Mouse (Mus musculus): ENCODE results near the gene Chrnd. TPM values are rescaled to one million over a fixed set of nuclear protein-coding genes. Genes with fewer than 3 reads are reported as not detected.
A peak's percentile ranks its signal among the peaks of the same experiment; 100 is the strongest.

The Chrnd gene
- total RNA-seq, 4 experiments from 2014 or later: 1.9 to 2.9 (median 2.4) TPM

DNA sequence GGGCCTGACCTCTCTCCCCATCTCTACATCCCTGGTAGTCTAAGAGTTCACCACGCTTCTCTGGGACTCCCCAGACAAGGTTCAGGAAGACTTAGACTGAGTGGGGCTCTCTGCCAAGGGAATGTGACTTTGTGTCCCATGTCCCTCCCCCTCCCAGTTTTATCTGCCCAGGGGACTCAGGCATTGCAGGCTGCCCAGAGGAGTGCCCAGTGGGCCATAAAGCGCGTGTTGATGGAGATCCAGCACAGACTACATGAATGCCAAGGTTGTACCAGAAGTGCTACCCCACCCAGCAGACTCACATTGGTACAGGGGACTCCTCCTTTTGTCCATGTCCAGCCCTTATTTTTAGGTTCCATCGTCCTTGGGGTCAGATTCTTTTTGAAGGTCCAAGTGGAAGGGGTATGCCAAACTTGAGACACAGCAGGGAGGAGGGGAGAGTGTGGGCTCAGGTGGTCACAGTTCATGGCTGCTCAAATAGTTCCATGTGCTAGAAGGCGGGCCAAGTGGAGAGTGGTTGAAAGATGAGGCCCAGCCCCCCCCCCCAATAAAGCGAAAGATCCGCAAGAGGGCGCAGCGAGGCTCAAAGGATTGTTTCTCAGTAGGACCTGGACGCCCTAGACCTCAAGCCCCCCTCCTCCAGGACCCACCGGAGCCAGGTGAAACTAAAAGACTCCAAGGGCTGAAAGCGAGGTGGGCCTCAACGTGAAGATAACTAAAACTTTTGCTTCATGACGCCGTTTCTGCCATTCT lies 6.2 kb upstream of the Chrnd start:
- no peak for DNase-seq (ENCODE audit: low spot score in 2 of 2)

DNA sequence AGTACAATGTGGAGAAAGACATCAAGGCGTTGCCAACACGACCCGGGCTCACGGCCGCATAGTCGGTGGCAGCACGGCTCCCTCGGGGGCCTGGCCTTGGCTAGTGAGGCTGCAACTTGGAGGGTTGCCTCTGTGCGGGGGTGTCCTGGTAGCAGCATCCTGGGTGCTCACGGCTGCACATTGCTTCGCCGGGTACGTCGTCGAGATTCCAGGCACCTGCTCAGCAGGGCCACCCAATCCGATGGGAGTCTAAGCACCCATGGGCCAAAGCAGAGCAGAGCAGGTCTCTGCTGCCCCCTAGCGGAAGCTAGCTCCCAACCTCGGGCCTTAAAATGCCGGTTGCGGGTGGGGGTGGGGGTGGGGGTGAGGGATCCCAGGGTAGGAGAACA lies 5.7 kb upstream of the Chrnd start:
- peak; percentile 32 to 52 for DNase-seq (ENCODE audit: low spot score in 2 of 2)

DNA sequence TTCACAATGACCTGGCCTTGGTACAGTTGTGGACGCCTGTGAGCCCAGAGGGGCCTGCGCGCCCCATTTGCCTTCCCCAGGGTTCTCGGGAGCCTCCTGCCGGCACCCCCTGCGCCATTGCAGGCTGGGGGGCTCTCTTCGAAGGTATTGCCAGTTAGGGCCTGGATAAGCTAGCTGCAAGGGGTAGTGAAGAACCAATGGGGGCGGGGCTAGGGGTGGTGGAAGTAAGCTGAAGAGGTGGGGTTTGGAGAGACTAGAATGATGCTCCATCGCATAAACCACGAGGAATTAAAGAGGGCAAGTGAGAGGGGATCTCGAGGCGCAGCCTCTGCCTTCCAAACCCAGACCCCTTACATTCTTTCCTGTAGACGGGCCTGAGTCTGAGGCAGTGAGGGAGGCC lies 4.9 kb upstream of the Chrnd start:
- no peak for DNase-seq (ENCODE audit: low spot score in 2 of 2)

DNA sequence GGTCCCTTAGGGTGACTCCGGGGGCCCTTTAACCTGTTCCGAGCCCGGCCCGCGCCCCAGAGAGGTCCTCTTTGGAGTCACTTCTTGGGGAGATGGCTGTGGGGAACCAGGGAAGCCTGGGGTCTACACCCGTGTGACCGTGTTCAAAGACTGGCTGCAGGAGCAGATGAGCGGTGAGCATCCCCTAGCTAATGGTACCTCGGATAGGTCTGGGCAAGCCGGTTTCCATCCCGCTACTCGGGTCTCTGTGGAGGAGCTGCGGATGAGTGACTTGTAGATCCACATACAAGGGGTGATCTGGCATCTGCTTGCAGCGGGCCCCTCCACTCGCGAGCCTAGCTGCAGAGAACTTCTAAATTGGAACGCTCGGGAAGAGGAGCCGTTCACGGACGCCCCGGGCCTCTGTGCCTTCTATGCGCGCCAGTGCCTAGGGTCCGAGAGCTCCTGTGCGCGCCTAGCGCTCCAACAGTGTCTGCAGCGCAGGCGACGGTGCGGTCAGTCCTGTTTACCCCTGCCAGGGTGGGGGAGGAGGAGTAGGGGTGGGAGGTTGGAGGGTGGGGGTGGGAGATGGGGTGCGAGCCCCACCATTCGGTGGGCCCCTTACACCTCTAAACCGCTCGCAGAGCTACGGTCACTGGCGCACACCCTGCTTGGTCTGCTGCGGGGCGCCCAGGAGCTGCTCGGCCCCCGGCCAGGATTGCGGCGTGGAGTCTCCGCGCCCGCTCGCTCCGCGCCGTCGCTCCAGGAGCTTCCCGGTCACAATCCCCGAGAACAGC lies 4.0 kb upstream of the Chrnd start:
- DNase-seq (ENCODE audit: low spot score in 2 of 2): no peak

DNA sequence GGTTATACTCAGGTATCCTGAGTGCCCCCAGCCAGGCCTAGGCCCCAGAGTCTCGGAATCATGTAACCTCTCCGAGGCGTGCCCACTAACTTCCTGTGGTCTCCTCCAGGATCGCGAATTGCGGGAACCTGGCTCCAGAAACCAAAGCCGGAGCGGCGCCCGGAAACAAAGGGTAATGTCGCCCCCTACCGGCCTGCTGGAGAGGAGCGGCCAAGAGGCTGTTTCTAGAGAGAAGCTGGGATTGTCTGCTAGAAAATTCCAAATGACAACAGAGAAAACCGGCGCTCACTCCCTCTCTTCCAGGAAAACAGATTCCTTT lies 3.4 kb upstream of the Chrnd start:
- peak in 1 of 2 experiments; percentile 30 for DNase-seq (ENCODE audit: low spot score in 2 of 2)

DNA sequence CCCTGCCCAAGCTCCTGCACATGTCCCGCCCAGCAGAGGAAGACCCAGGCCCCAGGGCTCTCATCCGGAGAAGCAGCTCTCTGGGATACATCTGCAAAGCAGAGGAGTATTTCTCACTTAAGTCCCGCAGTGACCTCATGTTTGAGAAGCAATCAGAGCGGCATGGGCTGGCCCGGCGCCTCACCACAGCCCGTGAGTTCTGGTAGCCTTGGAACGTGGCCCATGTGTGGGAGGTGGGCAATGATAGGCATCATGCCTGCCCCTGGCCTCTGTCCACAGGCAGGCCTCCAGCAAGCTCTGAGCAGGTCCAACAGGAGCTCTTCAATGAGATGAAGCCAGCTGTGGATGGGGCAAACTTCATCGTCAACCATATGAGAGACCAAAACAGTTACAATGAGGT lies 6.9 kb downstream of the Chrnd start:
- DNase-seq (ENCODE audit: low spot score in 2 of 2): no peak

DNA sequence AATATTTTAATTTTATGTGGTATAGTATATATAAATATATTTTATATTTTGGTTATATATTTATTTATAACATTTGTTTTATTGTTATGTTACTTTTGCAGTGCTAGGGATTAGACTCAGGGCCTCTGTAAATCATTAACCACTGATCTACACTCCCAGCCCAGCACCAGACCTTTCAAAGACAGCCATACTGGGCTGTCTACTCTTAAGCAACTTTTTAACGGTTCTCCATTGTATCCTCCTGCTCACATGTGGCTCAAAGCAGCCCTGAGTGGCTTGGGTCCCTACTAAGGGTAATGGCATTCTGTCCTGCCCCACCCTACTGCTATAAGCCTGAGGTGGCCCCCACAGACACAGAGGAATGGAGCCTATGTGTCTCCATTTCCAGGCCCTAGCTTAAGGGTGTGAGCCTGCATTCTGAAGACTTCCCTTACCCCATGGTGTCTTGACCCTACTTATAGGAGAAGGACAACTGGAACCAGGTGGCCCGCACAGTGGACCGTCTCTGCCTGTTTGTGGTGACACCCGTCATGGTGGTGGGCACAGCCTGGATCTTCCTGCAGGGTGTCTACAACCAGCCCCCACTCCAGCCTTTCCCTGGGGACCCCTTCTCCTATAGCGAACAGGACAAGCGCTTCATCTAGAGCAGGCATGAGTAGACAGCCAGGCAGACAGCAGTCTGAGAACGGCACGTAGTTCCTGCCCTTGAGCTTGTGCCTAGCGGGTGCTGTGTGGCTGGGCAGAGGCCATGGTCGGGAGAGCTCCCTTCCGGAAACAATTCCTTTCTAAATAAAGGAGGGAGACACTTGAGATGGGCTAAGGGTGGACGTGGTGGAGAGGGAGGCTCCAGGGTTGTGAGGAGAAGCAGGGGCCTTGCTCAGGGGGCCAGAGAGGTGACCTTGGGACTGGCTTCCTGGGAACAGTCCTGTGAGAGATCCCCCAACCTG lies 8.0 kb downstream of the Chrnd start:
- DNase-seq (ENCODE audit: low spot score in 2 of 2): no peak

DNA sequence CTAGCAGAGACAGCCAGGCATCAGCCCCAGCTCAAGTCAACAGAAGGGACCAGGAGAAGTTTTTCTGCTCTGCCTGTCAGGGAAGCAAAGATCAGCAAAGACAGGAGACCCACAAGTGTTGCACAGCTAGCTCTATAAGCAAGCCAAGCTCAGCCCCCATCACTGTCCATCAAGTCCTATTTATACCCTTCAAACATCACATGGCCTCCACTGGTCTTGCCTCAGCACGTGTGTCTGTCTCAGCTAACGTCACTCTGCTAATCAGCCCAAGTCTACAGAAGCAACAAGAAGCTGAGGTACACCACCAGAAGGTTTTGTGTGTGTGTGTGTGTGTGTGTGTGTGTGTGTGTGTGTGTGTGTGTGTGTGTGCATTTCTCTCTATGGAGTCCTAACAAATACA lies 10.4 kb downstream of the Chrnd start:
- no peak for DNase-seq (ENCODE audit: low spot score in 2 of 2)

DNA sequence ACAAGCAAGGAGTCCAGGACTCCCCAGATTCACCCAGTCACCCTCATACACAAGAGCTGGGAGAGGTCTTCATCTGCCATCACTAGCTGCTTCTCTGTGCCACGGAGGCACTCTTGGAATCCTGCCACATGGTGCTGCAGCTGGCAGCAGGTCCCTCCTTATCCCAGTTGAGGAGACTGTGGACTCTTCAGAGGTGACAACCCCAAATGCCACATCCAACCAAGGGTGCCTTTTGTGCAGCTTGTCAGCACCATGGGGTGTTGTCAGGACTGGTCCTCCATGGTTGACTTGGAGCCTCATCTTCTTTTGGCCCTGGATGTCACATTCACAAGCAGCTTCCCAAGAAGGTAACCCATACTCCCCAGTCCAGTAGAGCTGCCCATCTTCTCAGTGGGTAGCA lies 11.4 kb downstream of the Chrnd start:
- no peak for DNase-seq (ENCODE audit: low spot score in 2 of 2)

DNA sequence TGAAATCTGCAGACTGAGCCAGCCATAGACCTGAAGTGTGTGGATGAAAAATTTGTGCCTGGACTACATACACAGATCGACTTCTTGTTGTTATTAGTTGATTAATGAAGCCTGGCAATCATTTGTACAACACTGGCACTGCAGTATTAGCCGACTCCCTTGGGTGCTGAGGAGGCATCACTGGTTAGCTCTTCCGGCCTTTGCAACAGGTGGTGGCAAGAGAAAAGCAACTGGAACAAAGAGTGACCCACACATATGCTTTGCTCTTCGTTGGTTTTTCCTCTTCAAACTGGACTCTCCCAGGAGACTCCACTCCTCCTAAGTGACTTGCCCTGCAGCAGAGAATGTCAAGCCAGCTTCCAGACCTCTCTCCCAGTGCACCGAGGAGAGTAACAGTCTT lies 13.4 kb downstream of the Chrnd start:
- DNase-seq (ENCODE audit: low spot score in 2 of 2): no peak

DNA sequence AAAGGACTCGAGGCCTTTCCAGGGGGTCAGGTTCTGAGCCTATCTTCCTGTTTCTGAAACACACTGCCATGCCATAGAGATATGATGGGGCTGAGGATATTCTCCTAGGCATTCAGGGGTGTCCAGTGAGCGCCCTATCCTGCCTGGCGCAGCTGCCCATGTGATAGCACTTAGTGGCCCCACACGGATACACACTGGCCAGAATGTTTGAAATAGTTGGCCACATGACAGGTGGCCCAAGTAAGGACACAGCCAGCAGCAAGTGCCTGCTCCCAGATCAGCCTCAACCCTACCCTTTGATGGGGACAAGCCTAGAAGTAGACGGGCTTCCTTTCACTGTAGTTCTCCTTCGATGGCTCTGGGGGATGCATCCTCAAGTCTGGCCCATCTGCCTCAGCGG lies 14.1 kb downstream of the Chrnd start, which contains the start of gene Chrng:
Gene Chrng, plus strand, starts transcription at position 193 of the 400 bp plus-strand sequence.
- DNase-seq (ENCODE audit: low spot score in 2 of 2): no peak

DNA sequence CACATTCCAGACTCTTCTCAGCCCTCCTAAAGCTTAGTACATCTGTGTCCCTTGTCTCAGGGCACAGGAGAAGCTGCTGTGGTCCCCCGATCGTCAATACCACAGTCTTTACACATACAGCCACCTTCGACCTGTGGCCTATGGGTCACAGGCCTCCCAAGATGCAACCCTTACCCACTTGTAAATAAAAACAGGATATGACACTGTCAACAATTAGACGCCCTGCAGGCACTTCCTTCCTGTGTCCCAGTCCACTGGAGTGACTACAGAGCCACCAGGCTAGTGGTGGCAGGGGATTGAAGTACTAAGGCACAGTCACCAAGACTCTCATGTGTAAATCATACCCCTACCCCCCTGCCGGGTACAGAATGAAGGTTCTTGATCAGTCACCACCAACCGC lies 14.6 kb downstream of the Chrnd start:
- DNase-seq (ENCODE audit: low spot score in 2 of 2): no peak

DNA sequence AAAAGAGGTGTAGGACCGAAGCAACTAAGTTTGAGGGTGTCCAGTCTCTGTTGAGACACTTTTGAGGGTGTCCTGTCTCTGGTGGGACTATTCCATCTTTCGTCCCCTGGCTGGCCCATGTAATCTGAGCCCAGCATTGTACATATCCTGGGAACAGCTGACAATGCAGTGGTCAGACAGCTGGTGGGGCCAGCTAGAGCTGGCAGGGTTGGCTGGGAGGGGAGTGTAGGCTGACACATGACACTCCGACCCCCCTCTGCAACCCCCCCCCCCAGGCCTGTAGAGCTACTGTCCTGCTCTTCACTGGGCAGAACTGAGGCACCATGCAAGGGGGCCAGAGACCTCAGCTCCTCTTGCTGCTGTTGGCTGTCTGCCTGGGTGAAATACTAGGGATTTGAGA lies 15.1 kb downstream of the Chrnd start:
- DNase-seq (ENCODE audit: low spot score in 2 of 2): no peak

DNA sequence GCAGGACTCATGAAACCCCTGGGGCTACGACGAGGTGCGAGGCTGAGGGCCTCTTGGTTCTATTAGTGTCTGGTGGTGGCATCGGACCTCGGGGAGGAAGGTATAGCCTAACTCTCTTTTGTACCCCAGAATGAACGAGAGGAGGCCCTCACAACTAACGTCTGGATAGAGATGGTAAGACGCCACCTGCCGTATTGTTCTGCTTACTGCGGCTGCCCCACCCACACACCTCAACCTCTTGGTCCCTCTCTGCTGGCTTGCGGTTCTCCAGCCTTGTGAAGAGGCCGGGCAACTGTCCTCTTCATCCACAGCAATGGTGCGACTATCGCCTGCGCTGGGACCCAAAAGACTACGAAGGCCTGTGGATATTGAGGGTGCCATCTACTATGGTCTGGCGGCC lies 15.9 kb downstream of the Chrnd start:
- DNase-seq (ENCODE audit: low spot score in 2 of 2): no peak

DNA sequence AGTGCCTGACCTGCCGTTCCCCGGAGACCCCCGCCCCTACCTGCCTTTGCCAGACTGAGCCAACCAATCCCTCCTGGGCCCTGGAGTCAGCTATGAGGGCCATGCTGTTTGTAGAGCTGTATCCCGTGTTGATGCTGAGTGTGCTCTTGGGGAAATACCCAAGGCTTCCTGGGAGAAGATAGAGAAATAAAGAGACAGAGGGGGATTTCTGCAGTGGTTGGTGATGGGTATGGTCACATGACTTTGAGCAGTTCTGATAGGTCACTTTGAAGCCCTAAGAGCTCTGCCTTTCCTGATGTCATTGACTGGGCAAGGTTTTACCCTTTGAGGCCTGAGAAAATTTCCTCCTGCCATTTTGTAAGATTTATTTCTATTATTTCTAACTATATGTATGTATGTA lies 21.0 kb downstream of the Chrnd start:
- DNase-seq (ENCODE audit: low spot score in 2 of 2): no peak

DNA sequence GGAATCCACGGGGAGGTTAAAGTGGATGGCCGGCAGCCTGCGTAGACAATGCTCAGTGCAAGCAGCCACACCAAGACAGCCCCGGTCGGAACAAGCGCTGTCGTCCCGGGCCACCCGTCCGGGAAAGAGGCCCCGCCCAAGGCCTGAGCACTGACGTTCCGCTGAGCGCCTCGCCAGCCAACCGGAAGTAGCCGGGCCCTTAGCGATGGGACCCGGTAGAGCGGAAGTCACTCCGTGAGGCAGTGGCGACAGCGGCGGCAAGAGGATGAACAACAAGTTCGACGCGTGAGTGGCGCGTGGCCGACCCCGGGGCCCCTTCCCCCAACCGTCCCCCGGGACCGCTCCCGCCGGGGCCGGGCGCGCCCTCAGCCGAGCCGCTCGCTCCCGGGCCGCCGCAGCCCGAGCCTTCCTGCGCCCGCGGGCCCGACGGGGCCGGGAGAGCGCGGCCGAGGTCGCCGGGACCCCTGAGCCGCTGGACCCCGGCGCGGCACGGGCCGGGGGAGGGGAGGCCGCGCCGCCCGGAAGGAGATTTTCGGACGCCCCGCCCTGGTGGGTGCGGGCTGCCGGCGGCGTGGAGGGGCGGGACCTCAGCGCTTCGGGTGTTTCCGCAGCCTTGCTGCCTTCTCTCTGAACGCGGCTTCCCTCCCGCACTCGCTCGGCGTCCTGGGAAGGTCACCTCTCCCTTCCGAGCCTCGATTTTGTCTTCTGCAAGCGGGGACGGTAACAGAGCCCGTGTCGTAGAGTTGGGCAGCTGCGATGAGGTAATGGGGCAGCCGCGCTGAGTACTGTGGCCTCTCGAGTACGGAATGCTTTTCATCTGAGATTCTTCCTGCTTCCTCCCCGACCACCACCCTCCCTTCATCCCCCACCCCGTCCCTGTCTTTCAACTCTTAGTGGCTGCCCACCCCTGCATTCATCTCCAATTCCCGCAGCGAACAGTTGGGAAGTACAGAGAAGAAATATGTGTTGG lies 23.6 kb downstream of the Chrnd start, which contains the start of gene Eif4e2:
Gene Eif4e2, plus strand, starts transcription at position 180 of the 970 bp plus-strand sequence.
- peak; percentile 86 to 92 for DNase-seq (ENCODE audit: low spot score in 2 of 2)

DNA sequence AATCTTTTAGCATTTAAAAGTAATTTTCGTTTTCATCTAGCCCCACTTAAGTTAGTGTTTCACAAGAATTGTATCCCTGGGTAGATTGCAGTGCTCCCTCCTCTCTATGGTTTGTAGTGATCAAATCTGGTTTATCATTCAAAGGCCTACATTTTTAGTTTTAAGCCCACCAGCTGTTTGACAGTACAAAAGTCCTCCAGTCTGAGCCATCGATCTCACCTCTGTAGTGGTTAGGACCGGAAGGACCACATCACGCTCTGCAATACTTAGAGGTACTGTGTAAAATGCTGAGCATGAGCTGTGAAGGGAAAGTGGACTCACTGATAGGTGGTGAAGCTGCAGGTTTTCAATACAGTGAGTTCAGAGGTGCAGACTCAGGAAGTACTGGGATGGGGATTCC lies 24.3 kb downstream of the Chrnd start:
- DNase-seq (ENCODE audit: low spot score in 2 of 2): no peak

DNA sequence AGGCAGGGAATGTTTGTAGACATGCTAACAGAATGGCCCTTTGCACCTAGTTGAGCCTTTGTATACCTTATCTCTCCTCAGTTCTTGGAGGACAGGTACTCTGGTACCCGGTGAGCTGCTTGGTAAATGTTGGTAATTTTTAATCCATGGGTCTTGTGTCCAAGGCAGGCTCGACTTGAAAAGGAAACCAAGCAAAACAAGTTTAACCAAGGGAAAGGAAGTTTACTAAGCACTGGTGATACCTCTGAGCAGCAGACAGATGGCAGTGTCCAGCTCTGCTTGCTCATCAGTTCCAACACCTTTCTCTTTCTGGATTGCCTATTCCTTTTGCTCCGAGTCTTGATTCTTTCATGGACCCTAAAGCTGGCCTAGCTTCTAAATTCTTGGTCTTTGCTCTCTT lies 27.5 kb downstream of the Chrnd start:
- no peak for DNase-seq (ENCODE audit: low spot score in 2 of 2)

DNA sequence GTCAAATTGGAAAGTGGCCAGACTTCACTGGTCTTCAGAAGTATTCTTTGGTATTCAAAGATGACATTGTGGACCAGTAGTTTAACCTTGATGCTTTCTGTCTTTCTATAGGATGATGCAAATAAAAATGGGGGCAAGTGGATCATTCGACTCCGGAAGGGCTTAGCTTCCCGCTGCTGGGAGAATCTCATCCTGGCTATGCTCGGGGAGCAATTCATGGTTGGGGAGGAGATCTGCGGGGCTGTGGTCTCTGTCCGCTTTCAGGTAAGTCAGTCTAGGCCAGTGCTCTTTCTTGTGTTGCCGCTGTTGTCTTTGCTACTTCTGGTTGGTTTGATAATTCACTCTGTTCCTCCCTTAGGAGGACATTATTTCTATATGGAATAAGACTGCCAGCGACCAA lies 35.3 kb downstream of the Chrnd start:
- no peak for DNase-seq (ENCODE audit: low spot score in 2 of 2)

DNA sequence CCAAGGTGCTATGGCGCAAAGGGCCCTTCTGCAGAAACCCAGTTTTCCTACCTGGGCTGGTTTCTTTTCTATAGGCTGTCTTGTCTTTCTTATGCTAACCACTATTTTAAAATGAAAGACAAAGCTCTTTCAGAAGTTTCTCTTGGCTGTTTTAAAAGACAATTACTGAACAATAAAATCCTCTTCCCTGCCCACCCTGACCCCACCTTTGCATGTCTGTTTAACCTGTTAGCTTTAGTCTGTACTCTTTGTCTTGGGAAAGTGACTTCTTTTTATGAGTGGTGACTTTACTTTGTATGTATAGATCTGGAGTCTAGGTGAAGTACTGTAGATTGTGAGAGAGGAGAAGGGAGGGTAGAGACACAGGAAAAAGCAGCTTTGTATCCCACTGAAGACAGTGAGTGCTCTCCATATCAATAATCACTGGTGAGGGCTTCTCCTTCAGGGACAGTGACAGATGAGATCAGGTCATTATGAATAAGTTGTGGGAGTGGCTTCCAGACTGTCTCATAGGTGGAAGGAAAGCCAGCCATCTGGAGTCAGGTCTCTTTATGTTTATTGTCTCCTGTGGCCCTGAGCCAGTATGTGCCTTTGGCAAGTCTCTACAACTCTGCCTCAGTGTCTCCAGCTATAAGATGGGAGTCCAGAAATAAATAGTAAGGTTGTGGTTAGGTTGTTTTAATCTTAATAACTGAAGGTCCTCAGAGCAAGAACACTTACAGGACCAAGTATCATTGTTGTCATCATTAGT lies 36.2 kb downstream of the Chrnd start:
- DNase-seq (ENCODE audit: low spot score in 2 of 2): no peak
